Mouse (Mus musculus) duodenum, adult 2 months (tissue): ENCODE data around the gene Slc37a1. TPM values are rescaled to one million over a fixed set of nuclear protein-coding genes. Genes with fewer than 3 reads are reported as not detected.

ENCODE experiments used
- polyA plus RNA-seq: library from polyadenylated mRNA; depleted of rRNA; stranded (reverse); fragments of >200 nt; gene quantifications from 2 replicates; pipeline ENCODE4 v1.2.3, GENCODE M21; 2012; ENCODE audit warnings: low replicate concordance; rRNA removed

Gene Slc37a1
- 116 and 139 TPM in 2 replicates for polyA plus RNA-seq

GRCm38 (mm10) chr17:31286492-31286891 is at the start of gene Slc37a1:
Gene Slc37a1 (plus strand): TSS chr17:31286792.

GRCm38 (mm10) chr17:31276922-31277918 is 9.4 kb upstream of the Slc37a1 start, which contains the start of gene Rsph1:
Gene Rsph1 (minus strand): TSS chr17:31277383.

GRCm38 (mm10) chr17:31385671-31386665 is 99.4 kb downstream of the Slc37a1 start, which contains the start of gene Pde9a:
Gene Pde9a (plus strand): TSS chr17:31386210.

Other genes with a start within 250 kb of the Slc37a1 start
- 1.4 and 2.7 TPM in 2 replicates for gene Abcg1, start 229.1 kb upstream of the Slc37a1 start, polyA plus RNA-seq
- 3,573 and 10,948 TPM in 2 replicates for gene Tff3, start 157.1 kb upstream of the Slc37a1 start, polyA plus RNA-seq
- gene Tff2, start 142.5 kb upstream of the Slc37a1 start, polyA plus RNA-seq: 27.7 and 11,409 TPM in 2 replicates
- 8.8 and 1,755 TPM in 2 replicates for gene Tff1, start 121.5 kb upstream of the Slc37a1 start, polyA plus RNA-seq
- gene Tmprss3, start 87.8 kb upstream of the Slc37a1 start, polyA plus RNA-seq: 0.34 TPM in 1 of 2 replicates, not detected in the other
- 0.37 and 0.47 TPM in 2 replicates for gene Ubash3a, start 78.9 kb upstream of the Slc37a1 start, polyA plus RNA-seq
- gene Rsph1, start 9.4 kb upstream of the Slc37a1 start, polyA plus RNA-seq: not detected in 2 replicates
- gene Pde9a, start 99.4 kb downstream of the Slc37a1 start, polyA plus RNA-seq: 125 and 281 TPM in 2 replicates
- gene Wdr4, start 233.2 kb downstream of the Slc37a1 start, polyA plus RNA-seq: 22.1 and 25.4 TPM in 2 replicates
- 101 and 169 TPM in 2 replicates for gene Ndufv3, start 233.3 kb downstream of the Slc37a1 start, polyA plus RNA-seq